Mouse (Mus musculus): ENCODE results near the gene 2610002M06Rik.

The 2610002M06Rik gene

DNA sequence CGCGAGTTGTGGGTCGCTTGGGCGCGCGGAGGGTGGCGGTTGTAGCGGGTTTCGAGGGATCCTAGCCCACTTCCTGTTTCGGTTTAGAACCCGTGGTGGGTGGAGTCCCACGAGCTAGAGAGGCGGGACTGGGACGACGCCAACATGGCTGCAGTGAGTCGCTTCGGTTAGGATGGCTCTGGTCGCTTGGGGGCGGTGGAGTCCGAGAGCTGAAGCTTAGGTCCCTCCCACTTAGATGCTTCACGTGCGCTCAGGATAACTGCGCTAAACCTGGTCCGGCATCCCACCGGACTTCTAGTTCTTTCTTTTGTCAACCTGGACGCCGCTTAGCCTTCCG lies at the start of gene 2610002M06Rik:
Gene 2610002M06Rik (minus strand): TSS at position 117 of the 337 bp plus-strand sequence.
- peak; percentile 92 for DNase-seq (ENCODE audit: low read depth, low spot score)

DNA sequence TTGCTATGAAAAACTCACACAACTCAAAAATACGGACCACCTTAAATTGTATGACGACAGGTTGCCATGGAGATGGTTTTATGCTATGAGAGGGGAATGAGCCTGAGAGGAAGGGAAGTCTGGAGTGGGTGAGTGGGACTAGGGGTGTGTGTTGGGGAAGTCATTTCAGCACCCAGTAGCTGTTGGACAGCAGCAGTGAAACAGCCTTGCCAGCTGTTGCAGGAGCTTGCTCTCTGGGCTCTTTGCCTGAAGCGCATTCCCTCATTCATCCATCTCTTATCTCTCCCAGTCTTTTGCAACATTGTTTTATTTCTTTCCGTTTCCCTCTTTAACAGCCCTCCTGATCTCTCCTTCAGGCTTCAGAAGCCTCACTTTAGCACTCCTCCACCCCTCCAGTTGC lies 42.0 kb upstream of the 2610002M06Rik start:
- no peak for DNase-seq (ENCODE audit: low read depth, low spot score)

GRCm38 (mm10) chrX:107816726-107817125 lies 592 bp upstream of the 2610002M06Rik start:
- DNase-seq (ENCODE audit: low read depth, low spot score): no peak

DNA sequence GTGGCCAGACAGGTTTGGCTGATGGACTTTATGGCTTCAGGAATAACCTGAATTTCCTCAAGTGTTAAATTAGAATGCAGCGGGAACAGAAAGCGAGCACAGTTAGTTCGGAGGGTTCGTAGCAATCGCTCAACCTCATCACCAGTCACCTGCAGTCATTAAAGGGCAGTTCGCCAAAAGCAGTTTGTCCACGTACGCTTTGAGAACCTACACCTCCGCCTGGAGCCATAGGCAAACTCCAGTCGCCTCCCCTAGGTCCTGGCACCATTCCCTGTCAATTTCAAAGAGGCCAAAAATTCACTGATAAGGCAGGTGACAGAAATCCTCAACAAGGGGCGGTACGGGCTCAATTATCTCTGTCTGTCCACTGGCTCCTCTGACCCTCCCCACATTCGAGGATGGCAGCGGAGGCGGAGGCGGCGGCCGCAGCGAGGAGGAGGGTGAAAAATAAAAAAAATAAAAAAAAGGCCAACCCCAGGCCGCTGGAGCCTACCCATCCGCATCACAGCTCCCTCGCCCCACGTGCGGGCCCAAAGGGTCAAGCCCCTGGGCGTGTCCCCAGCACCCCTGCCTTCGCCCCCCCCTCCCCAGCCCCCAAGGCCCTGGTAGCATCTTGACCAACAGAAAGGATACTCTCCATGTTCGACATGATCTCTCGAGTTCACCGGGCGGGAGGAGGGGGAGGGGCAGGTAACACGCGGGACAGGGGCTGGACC lies 474 bp downstream of the 2610002M06Rik start:
- no peak for DNase-seq (ENCODE audit: low read depth, low spot score)

DNA sequence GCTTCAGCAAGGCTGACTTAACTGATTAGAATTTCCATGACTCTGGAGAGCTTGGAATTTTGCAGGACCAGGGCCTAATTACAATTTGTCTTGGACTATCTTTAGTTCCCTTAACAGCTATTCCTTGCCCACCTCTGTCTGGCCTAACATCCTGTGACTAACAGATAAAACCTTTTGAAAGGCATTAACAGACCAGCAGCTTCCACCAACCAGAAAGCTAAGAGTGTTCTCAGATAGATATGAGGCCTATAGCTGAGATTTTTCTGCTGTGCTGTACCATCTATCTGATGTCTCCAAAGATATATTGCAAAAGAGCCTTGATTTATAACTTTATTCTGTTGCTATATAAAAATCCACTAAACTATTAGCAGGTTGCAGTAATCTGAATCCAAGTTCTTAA lies 4.0 kb downstream of the 2610002M06Rik start:
- no peak for DNase-seq (ENCODE audit: low read depth, low spot score)

- no peak for DNase-seq (ENCODE audit: low read depth, low spot score)
Observed at GRCm38 (mm10) chrX:107796919-107797318, 19.2 kb downstream of the 2610002M06Rik start.

- DNase-seq (ENCODE audit: low read depth, low spot score): no peak
Observed at GRCm38 (mm10) chrX:107795785-107796184, 20.3 kb downstream of the 2610002M06Rik start.

- no peak for DNase-seq (ENCODE audit: low read depth, low spot score)
Observed at GRCm38 (mm10) chrX:107792290-107792689, 23.8 kb downstream of the 2610002M06Rik start, which contains the start of gene Tent5d. Gene Tent5d, plus strand, starts transcription at chrX:107792590.

GRCm38 (mm10) chrX:107790750-107791493 lies 25.2 kb downstream of the 2610002M06Rik start:
- DNase-seq (ENCODE audit: low read depth, low spot score): peak; percentile 30

- DNase-seq (ENCODE audit: low read depth, low spot score): no peak
Observed at GRCm38 (mm10) chrX:107790136-107790535, 26.0 kb downstream of the 2610002M06Rik start.

GRCm38 (mm10) chrX:107767896-107768295 lies 48.2 kb downstream of the 2610002M06Rik start:
- DNase-seq (ENCODE audit: low read depth, low spot score): no peak
